Mouse (Mus musculus): Measurements from ENCODE around the gene Polr1b.

Gene Polr1b

GRCm38 (mm10) chr2:129118061-129118460 is 17.3 kb downstream of the Polr1b start:
- peak in 1 of 2 experiments; percentile 51 for DNase-seq

GRCm38 (mm10) chr2:129121986-129122385 is 21.2 kb downstream of the Polr1b start:
- no peak for DNase-seq

- peak; percentile 92 to 98 for DNase-seq
Measured at GRCm38 (mm10) chr2:129129412-129129929, 28.7 kb downstream of the Polr1b start, which contains the start of gene Chchd5. Chchd5 (plus strand) TSS chr2:129129700.

DNA sequence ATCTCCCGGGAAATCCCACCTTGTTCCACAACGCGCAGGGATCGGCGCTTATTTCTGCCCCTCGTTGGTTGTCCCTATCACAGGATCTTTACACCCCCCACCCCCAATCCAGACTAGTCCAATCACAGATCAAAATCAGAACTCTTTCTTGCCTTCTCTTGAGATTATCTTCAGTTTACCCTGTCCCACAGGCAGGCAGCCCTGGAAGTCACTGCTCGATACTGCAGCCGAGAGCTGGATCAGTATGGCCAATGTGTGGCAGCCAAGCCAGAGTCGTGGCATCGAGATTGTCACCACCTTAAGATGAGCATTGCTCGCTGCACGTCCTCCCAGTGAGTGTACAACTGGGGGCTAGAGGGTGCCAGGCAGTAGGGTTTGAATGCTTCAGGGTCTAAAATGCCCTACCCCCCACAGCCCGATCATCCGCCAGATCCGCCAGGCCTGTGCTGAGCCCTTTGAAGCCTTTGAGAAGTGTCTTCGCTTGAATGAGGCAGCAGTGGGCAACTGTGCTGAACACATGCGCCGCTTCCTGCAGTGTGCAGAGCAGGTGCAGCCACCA is 29.3 kb downstream of the Polr1b start:
- peak; percentile 4 to 42 for DNase-seq

- DNase-seq: no peak
Measured at GRCm38 (mm10) chr2:129130776-129131175, 30.0 kb downstream of the Polr1b start.

DNA sequence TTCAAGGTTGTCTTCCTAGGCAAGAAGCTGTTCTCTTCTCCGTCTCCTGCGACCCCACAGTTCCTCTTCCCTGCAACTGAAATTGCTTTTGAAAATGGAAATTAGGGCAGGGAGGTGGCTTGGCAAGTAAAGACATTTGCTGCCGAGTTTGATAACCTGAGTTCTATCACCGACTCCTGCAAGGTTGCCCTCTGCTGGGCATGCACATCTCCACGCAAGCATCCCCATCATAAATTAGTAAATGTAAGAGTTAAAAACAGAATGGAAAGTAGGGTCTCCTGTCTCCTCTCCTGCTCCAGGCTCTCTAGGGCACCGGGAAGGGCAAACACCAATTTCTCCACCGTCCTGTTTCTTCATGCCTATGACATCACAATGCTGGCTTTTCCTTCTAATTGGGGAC is 31.4 kb downstream of the Polr1b start:
- peak in 1 of 2 experiments; percentile 28 for DNase-seq

- peak in 1 of 2 experiments; percentile 19 for DNase-seq
Measured at GRCm38 (mm10) chr2:129133006-129133805, 32.4 kb downstream of the Polr1b start.

- DNase-seq: no peak
Measured at GRCm38 (mm10) chr2:129139906-129140305, 39.1 kb downstream of the Polr1b start.

DNA sequence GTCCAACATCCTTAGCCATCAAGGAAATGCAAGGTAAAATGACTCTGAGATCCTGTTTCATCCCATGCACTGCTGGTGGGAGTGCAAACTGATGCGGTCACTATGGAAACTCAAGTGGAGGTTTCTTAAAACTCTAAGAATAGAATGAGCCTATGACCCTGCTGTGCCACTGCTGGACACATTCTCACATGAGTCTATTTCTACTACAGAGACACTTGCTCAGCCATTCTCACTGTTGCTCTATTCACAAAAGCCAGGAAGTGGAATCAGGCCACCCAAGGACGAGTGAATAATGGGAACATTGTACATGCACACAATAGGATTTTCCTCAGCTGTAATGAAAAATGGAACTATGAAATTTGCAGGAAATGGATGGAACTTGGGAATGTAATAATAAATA is 48.0 kb downstream of the Polr1b start:
- no peak for DNase-seq

- no peak for DNase-seq
Measured at GRCm38 (mm10) chr2:129150386-129150785, 49.6 kb downstream of the Polr1b start.

DNA sequence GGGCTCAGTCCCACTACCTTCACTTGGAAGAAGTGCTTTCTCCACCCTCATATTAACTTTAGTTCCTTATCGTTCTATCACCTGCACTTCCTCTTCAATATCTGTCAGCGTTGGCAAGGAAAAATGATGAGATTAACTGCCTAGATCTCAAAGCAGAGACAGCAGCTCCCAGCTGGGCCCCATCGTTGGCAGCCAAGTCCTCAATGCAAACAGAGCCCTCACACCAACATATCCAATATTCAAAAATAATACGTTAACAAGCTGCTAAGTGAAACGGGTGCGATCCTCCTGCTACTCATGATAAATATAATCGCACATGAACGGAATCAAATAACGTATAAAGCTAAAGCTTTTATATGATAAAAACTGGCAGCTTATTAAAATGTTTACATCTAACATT is 50.3 kb downstream of the Polr1b start:
- DNase-seq: no peak

- no peak for DNase-seq
Measured at GRCm38 (mm10) chr2:129152751-129153150, 52.0 kb downstream of the Polr1b start.

- DNase-seq: no peak
Measured at GRCm38 (mm10) chr2:129164815-129165214, 64.0 kb downstream of the Polr1b start.

GRCm38 (mm10) chr2:129166466-129167463 is 66.0 kb downstream of the Polr1b start:
- DNase-seq: peak in 1 of 2 experiments; percentile 6

GRCm38 (mm10) chr2:129173386-129173785 is 72.6 kb downstream of the Polr1b start:
- DNase-seq: no peak

DNA sequence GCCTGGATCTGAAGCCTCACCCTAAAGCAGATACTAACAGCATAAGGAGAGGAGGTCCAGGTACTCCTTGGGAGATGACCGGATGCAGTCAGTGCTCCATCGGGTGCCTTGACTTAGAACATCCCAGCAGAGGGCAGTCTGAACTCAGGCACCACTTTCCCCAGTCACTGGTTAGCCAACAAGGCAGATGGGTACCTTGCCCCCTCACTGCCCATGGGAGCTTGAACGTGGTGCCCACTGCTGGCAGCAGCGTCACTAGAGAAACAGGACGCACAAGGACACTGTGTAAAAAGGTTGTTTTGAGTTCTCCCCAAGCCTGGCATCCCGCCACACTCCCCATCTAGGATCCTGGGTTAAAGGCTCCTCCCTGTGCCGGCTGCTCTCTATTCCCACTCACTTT is 73.7 kb downstream of the Polr1b start:
- DNase-seq: peak; percentile 69 to 80

DNA sequence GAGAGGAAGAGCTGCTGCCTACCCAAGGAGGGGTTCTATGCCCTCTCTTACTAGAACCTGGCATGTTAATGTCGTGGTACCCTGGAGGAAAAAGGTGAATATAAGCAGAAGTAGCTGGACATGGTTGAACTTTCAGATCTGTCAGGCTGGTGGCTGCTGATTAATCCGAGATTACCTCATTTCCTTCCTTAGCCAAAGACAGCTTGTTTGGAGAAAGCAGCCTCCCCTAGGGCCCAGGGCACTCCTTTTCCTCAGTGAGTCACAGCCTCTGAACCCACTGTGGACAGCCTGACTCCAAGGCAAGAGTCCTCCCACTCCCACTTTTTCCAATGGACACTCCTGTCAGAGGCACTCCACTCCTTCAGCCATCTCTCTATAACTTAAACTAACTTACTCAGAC is 74.8 kb downstream of the Polr1b start:
- peak in 1 of 2 experiments; percentile 56 for DNase-seq

Measured in kidney, postnatal 36 days (tissue).